Mouse (Mus musculus) MEL (cell line): ENCODE data around the gene Syt17.

Source experiments
- BHLHE40 ChIP-seq: IDR thresholded peaks from 2 replicates; pipeline ENCODE4 v1.6.1; 2012; ENCODE audit warnings: low read depth, mild to moderate bottlenecking, inconsistent platforms, low read length, improper control_type of control experiment, borderline replicate concordance
- CTCF ChIP-seq, 3 experiments: IDR thresholded peaks in 2 of 3; conservative IDR thresholded peaks in 1 of 3; 2 replicates each; pipeline ENCODE4 v1.5.1; 2011 to 2012; ENCODE audit warnings: low read length in 3 of 3, low read depth in 2 of 3, mild to moderate bottlenecking in 2 of 3, improper control_type of control experiment in 1 of 3, inconsistent platforms in 1 of 3, mixed read lengths in 1 of 3, moderate library complexity in 1 of 3; ENCODE audit not compliant: control insufficient read depth in 1 of 3, insufficient read depth in 1 of 3, poor library complexity in 1 of 3, severe bottlenecking in 1 of 3
- GATA1 ChIP-seq: IDR thresholded peaks from 2 replicates; pipeline ENCODE4 v1.6.1; 2011; ENCODE audit warnings: low read depth, low read length, improper control_type of control experiment
- MAX ChIP-seq: IDR thresholded peaks from 2 replicates; pipeline ENCODE4 v1.6.1; 2011; ENCODE audit warnings: low read length, improper control_type of control experiment
- POLR2AphosphoS5 ChIP-seq: IDR thresholded peaks from 2 replicates; pipeline ENCODE4 v1.6.1; 2012; ENCODE audit warnings: low read depth, borderline replicate concordance, mild to moderate bottlenecking, inconsistent platforms, low read length, moderate library complexity, mixed read lengths
- USF2 ChIP-seq, 2 experiments: IDR thresholded peaks; 2 replicates each; pipeline ENCODE4 v1.6.1; 2011 to 2012; ENCODE audit warnings: improper control_type of control experiment in 2 of 2, low read length in 2 of 2, borderline replicate concordance in 1 of 2, inconsistent platforms in 1 of 2, low read depth in 1 of 2, mild to moderate bottlenecking in 1 of 2; ENCODE audit not compliant: insufficient read depth in 1 of 2

- no peak for TF ChIP-seq CTCF (IDR thresholded peaks at IDR 0.05 in 2 of 3, conservative IDR thresholded peaks at IDR 0.05 in 1 of 3; ENCODE audit: control insufficient read depth in 1 of 3, insufficient read depth in 1 of 3, low read depth in 2 of 3, low read length in 3 of 3, poor library complexity in 1 of 3, severe bottlenecking in 1 of 3)
- TF ChIP-seq BHLHE40, result no peak
- no peak for TF ChIP-seq MAX
- TF ChIP-seq POLR2AphosphoS5, result no peak
- no peak for TF ChIP-seq USF2 (IDR thresholded peaks at IDR 0.05; ENCODE audit: borderline replicate concordance in 1 of 2, insufficient read depth in 1 of 2, low read depth in 1 of 2, low read length in 2 of 2)
- TF ChIP-seq GATA1, result no peak
Measured at GRCm38 (mm10) chr7:118448134-118448967, at the start of gene Syt17.
